Mouse (Mus musculus) hindbrain, embryonic 10.5 days (tissue): Measurements from ENCODE around the gene Pih1d1. TPM values are rescaled to one million over a fixed set of nuclear protein-coding genes. Genes with fewer than 3 reads are reported as not detected.
"Not testable (repeated sequence)": the region's sequence is repeated elsewhere in the genome, so short reads cannot be mapped to it uniquely, and the experiment has no call there.

ENCODE experiments used
- DNase-seq: peaks from one replicate; pipeline ENCODE4 v3.0.0-alpha.2; 2017; ENCODE audit warnings: low spot score
- H3K27ac ChIP-seq: fragments of 300-500 bp; sonication (generic); 2 replicates; pipeline ENCODE4 v1.5.1; 2016; ENCODE audit warnings: mild to moderate bottlenecking, moderate library complexity
- H3K27me3 ChIP-seq: fragments of 300-500 bp; sonication (generic); 2 replicates; pipeline ENCODE4 v1.6.1; 2016; ENCODE audit warnings: mild to moderate bottlenecking; ENCODE audit not compliant: poor library complexity, insufficient read depth, severe bottlenecking
- H3K36me3 ChIP-seq: fragments of 300-500 bp; sonication (generic); 2 replicates; pipeline ENCODE4 v1.6.1; 2016; ENCODE audit warnings: mild to moderate bottlenecking, moderate library complexity
- H3K4me1 ChIP-seq: fragments of 300-500 bp; sonication (generic); replicated peaks from 2 replicates; pipeline ENCODE4 v1.6.1; 2016; ENCODE audit warnings: mild to moderate bottlenecking
- H3K4me3 ChIP-seq: fragments of 300-500 bp; sonication (generic); 2 replicates; pipeline ENCODE4 v1.5.1; 2016; ENCODE audit warnings: mild to moderate bottlenecking, moderate library complexity
- H3K9me3 ChIP-seq: fragments of 300-500 bp; sonication (generic); 2 replicates; pipeline ENCODE4 v1.6.1; 2016; ENCODE audit warnings: mild to moderate bottlenecking, moderate library complexity
- WGBS: fragments of 180-500 bp; shearing (Covaris S2); methylation state at CpG from one replicate; pipeline ENCODE4 v1.1.7; 2016; 5-methylcytosine and 5-hydroxymethylcytosine counted together
- polyA plus RNA-seq: library from polyadenylated mRNA; unstranded; fragments of >200 nt; fragmentation: Nextera tagmentation; extraction: Ambion mirVana; gene quantifications from 2 replicates; pipeline ENCODE4 v1.2.1, GENCODE M21; 2016

Pih1d1 gene
- polyA plus RNA-seq, 1 experiment from 2014 or later: 116 TPM

DNA sequence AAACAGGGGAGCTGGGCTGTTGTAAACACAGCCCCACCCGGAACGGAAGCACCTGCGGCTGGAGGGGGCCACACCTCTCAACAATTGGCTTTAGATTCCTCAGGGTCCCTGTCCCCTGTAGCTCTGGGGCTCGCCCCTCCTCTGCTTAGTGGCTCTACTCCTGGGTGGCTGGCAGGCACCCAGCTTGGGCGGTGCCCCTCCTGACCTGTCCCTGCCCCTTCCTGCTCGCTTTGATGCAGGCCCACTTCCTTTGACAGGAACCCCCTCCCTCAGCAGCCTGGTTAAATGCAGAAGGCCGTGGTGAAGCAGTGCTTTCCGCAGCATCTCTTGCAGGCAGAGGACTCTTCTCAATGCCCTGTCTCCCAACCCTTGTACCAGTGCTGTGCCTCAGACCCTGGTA lies 32.7 kb upstream of the Pih1d1 start:
- Histone ChIP-seq H3K36me3 (peaks cover 75% of the 10 kb centered on the region), H3K9me3 (no peaks in the 10 kb centered on the region), H3K4me1 (peaks cover 50% of the 10 kb centered on the region), H3K4me3 (peak overlapping the region; percentile 16; the same call in 1 of the 2 replicates), H3K27me3 (no peaks in the 10 kb centered on the region), H3K27ac (peak overlapping the region; percentile 37; the same call in 1 of the 2 replicates)
- no peak for DNase-seq
- WGBS: 85% methylated on average over 8 of the region's 8 CpGs

DNA sequence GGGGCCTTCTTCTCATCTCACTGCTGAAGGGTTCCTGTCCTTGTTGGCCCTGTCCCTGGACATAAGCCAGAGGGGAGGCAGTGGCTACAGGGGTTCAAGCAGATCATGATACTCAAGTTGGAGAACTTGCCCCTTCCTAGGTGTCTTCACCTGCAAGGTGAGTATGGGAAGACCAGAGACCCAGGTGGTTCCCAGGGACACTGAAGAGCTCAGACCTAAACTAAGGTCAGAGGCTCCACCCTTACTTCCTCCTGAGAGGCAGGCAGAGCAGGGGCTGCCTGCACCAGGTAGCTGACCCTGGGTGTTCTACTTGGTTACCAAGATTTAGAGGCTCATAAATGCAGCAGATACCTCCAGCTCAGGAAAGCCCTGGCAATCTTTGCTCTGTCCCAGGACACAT lies 32.1 kb upstream of the Pih1d1 start:
- peak overlapping the region; percentile 18; the same call in 1 of the 2 replicates for H3K27ac ChIP-seq
- H3K4me1 ChIP-seq: peaks cover 56% of the 10 kb centered on the region
- H3K36me3 ChIP-seq: peaks cover 80% of the 10 kb centered on the region
- H3K9me3 ChIP-seq: no peaks in the 10 kb centered on the region
- 0 out of 2 replicates have a peak overlapping the region, but pooled peaks have one; percentile 16 for H3K4me3 ChIP-seq
- no peak for DNase-seq
- no peaks in the 10 kb centered on the region for H3K27me3 ChIP-seq

DNA sequence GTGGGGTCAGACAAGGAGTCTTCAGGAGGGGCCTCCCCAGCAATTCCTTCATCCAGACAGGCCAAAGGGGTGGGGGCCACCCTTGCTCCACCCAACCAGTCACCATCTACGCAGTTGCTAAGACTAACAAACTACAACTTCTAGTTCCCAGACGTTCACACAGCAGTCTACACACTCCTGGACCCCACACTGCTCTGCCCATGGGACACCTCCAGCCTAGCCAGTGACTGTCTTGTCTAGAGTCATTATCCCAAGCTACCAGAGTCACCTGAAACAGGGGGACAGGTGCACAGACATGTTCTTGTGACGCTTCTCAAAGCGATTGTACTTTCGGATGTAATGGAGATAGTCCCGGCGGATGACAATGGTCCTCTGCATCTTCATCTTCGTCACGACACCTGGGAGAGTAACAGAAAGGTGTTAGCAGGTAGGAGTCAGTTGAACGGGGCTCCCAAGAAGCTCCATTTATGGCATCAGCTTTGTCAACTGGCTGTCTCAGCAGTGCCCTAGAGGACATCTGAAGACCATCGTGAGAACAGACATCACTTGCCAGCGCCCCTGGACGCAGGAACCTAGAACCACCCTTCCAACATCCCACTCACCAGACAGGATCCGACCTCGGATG lies 31.4 kb upstream of the Pih1d1 start:
- Histone ChIP-seq H3K4me3 (peak overlapping the region; percentile 90), H3K27ac (peak overlapping the region; percentile 99), H3K9me3 (no peaks in the 10 kb centered on the region), H3K27me3 (no peaks in the 10 kb centered on the region), H3K4me1 (peaks cover 60% of the 10 kb centered on the region), H3K36me3 (peaks cover 86% of the 10 kb centered on the region)
- 88% methylated on average over 15 of the region's 15 CpGs for WGBS
- DNase-seq: no peak

DNA sequence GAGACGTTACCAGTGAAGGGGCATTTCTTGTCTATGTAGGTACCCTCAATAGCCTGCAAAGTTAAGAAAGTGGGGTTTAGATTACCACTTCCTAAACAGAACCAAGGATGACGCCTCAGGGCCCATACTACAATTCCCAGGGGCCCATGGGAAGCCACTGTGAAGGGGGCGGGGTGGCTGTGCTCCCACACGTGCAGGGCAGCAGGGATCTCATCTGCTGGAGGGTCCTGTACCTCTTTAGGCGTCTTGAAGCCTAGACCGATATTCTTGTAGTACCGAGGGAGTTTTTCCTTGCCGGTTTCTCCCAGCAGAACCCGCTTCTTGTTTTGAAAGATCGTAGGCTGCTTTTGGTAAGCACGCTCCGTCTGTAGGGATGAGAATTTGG lies 30.9 kb upstream of the Pih1d1 start:
- peak overlapping the region; percentile 99 for H3K27ac ChIP-seq
- H3K4me3 ChIP-seq: peak overlapping the region; percentile 90
- H3K4me1 ChIP-seq: peaks cover 55% of the 10 kb centered on the region
- peaks cover 84% of the 10 kb centered on the region for H3K36me3 ChIP-seq
- 26% methylated on average over 12 of the region's 12 CpGs for WGBS
- no peaks in the 10 kb centered on the region for H3K9me3 ChIP-seq
- DNase-seq: no peak
- no peaks in the 10 kb centered on the region for H3K27me3 ChIP-seq

DNA sequence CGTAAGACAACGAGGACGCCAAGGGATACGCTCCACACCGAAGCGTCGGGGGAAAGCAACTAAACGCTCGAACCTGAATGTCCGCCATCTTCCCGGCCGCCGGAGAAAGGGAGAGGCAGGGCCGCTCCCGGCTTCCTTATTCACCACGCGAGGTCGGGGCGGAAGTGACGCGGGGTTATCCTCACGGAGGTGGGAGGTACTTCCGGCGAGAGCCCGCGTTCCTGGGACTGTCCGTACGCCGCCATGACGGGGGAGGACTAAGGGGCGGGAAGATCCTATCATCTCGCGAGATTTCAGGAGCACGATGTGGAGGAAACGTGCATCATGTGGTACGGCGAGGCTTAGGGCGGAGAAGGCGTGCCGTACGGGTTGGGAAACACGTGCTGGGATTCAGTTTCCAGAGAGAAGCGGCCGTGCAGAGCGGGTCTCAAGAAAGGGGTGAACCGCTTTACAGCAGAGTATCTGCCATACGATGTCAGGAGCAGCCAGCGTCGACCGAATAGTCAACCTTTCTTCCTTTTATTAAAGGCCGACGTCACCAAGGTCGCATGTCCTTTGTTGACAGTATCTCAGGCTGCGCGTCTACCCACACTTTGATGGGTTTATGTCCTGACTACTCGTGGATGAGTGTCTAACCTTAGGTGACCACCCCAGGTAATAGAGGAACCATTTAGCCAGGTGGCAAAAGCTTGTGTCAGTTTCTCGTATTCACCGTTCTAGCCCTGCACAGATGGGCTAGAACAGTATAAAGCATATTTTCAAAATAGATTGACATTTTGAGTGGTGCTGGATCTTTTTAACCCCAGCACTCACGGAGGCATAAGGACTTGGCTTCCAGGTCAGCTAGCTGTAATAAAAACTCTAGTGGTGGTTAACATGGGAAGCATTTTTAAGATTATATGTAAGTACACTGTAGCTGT lies 29.6 kb upstream of the Pih1d1 start, which contains the start of gene Rps11:
Gene Rps11, minus strand, starts transcription at position 216 of the 920 bp plus-strand sequence.
- no peaks in the 10 kb centered on the region for H3K27me3 ChIP-seq
- WGBS: under 1% methylated on average over 59 of the region's 59 CpGs
- peak within 1 kb of the TSS; percentile 99 for H3K27ac ChIP-seq
- H3K9me3 ChIP-seq: no peaks in the 10 kb centered on the region
- H3K36me3 ChIP-seq: peaks cover 71% of the 10 kb centered on the region
- DNase-seq: peak; percentile 99
- H3K4me1 ChIP-seq: peaks cover 61% of the 10 kb centered on the region
- H3K4me3 ChIP-seq: peak within 1 kb of the TSS; percentile 90

DNA sequence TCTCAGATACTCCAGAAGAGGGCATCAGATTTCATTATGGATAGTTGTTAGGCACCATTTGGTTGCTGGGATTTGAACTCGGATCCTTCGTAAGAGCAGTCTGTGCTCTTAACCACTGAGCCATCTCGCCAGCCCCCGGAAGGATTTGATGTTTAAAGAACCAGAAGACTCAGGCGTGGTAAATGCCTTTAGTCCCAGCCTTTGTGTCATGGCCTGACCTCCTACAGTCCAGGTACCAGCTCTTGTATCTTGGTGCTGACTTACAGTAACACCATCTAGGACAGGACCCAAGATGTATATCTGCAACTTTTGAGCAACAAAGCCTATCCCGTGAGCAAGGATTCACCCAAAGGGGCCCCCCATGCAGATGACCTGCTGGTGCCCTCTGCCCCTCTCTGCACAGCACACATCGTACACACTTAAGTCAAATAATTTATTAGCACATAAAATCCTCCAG lies 28.9 kb upstream of the Pih1d1 start:
- Histone ChIP-seq H3K4me3 (peak overlapping the region; percentile 90), H3K4me1 (peaks cover 68% of the 10 kb centered on the region), H3K9me3 (no peaks in the 10 kb centered on the region), H3K36me3 (peaks cover 64% of the 10 kb centered on the region), H3K27ac (peak overlapping the region; percentile 99), H3K27me3 (no peaks in the 10 kb centered on the region)
- 22% methylated on average over 7 of the region's 7 CpGs for WGBS
- peak; percentile 52 for DNase-seq

DNA sequence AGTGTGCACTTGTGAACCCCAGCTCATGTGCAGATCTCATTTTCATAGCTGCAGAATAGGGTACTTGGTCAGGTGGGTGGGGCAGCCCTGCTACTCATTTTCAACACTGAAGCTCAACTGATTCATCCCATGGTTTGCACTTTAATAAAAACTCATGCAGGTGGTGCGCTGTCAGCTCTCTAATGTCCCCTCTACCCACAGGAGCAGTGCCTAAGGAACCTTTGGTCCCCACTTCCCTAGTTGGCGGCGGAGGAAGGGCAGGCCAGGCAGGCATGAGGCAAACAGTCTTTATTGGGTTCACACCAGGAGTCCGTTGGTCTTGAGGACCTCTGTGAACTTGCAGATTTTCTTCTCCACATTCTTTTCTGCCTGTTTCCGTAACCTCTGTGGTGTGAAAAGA lies 28.5 kb upstream of the Pih1d1 start:
- WGBS: 67% methylated on average over 5 of the region's 5 CpGs
- Histone ChIP-seq H3K4me3 (peak overlapping the region; percentile 90), H3K36me3 (peaks cover 59% of the 10 kb centered on the region), H3K4me1 (peaks cover 71% of the 10 kb centered on the region), H3K27ac (peak overlapping the region; percentile 99)
- not testable (repeated sequence) for H3K9me3 ChIP-seq, H3K27me3 ChIP-seq
- peak; percentile 35 for DNase-seq

DNA sequence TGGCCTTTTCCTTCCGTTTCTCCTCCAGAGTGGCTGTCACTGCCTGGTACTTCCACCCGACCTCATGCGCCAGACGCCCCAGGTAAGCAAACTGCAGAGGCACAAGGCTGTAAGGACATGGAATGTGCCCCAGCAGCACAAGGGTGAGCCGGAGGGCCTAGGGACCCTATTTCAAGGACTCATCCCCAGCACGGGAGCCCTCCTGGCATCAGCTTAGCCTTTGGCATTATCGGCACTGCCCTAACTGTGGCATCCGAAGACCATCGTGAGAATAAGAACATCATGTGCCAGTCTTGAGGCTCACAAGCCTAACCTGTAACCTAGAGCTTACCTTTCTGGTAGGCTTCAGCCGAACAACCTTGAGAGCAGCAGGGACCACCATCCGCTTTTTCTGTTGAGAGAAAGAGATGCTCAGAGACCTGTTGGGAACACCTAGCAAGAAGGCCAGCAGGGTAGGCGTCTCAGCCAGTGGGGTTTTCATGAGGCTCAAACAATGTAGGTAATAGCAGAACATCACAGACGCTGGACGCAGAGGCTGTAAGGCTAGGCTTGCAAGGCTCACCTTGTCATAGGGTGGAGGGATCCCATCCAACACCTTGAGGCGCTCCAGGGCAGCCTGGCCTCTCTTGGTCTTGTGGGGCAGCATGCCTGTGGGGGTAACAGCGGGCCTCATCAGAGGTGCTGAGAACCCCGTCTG lies 27.8 kb upstream of the Pih1d1 start:
- peaks cover 67% of the 10 kb centered on the region for H3K4me1 ChIP-seq
- H3K27me3 ChIP-seq: no peaks in the 10 kb centered on the region
- H3K36me3 ChIP-seq: peaks cover 53% of the 10 kb centered on the region
- peak overlapping the region; percentile 100 for H3K27ac ChIP-seq
- H3K9me3 ChIP-seq: no peaks in the 10 kb centered on the region
- H3K4me3 ChIP-seq: peak overlapping the region; percentile 90
- 81% methylated on average over 17 of the region's 17 CpGs for WGBS
- no peak for DNase-seq

DNA sequence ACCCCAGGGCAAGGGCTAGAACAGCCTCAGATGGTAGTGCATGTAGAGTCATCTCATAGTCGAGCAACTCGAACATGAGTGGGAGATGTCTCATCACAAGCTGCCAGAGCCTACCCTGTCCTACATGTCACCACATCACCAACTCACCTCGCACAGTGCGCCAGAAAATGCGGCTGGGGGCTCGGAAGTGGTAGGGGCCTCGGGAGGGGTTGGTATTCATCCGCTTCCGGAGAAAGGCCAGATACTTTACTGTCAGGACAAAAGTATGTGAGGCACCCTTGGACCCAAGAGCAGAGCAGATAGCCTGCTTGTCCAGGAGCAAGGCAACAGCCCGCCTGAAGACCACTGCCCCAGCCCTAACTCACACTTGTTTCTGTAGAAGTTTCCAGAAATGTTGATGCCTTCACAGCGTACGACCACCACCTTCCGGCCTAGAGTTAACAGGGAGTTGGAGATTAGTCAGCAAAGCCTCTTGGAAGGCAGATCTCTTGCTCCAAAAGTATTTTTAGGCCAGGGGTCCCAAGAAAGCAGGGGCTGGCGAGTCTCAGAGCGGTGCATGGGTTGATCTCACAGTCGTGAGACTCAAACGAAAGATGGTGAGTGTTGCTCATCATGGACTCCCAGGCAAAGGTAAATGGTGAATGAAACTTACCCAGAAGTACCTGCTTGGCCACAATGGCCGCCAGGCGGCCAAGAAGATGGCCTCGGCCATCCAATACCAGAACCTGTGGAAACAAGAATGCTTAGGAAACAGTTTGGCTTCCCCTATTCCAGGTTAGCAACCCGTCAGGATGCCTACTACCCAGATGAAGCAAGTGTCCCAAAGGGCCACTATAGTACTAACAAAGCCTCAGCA lies 27.0 kb upstream of the Pih1d1 start:
- Histone ChIP-seq H3K36me3 (peaks cover 45% of the 10 kb centered on the region), H3K27ac (peak overlapping the region; percentile 100), H3K9me3 (no peaks in the 10 kb centered on the region), H3K4me3 (peak overlapping the region; percentile 90), H3K27me3 (no peaks in the 10 kb centered on the region), H3K4me1 (peaks cover 60% of the 10 kb centered on the region)
- WGBS: 53% methylated on average over 21 of the region's 21 CpGs
- DNase-seq: peak; percentile 40

DNA sequence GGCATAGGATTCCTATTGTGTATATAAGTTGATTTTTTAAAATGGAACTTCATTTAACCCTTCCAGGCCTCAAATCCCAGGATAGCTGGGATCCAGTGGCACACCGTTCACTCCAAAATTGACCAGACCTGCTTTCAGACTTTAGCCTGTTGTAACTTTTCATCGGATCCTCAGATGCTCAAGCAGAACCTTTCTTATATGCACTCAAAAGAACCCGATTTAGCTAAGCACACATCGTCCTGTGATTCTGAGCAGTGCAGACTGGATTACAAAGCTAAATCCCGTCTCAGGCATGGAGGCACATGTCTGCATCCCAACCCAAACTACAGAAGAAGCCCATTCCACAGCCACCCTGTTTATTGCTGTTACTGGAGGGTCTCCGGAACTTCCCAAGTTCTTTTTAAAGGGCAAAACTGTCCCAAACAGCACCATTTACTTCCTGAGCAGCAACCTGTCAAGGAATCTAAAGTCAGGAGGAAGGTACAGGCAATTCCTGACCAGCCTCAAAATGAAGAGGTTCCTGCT lies 26.3 kb upstream of the Pih1d1 start:
- peaks cover 55% of the 10 kb centered on the region for H3K4me1 ChIP-seq

DNA sequence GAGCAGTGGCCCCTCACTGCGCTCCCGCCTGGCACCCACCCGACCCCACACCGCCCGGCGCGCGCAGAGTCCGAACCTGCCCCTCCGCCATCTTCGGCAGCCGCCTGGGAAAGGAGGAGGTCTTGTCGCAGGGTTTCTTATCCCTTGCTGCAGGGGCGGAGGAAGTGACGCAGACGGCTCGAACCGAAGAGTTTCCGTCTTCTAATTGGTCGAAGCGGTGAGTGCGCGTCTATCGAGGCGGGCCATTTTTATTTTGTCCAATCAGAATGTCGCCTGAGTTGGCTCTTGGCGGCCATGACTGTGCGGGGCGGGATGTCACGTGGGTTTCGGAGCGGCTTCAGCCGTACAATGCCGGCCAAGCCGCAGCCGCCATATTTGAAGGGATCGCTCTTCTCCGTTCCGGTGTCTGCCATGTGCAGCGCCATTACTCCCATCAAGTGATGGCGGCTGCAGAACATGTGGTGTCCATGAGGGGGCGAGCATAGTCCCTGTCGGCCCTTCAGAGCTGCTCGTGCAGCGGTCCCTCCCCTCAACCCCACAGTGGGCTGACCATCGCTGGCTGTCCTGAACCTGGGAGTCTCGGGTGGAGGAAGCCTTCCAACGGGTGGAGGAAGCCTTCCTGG lies 25.4 kb upstream of the Pih1d1 start, which contains the start of gene Rpl13a:
Gene Rpl13a, minus strand, starts transcription at position 138 of the 623 bp plus-strand sequence.
- Histone ChIP-seq H3K4me1 (peaks cover 50% of the 10 kb centered on the region), H3K4me3 (peak within 1 kb of the TSS; percentile 90), H3K9me3 (no peaks in the 10 kb centered on the region), H3K36me3 (peaks cover 32% of the 10 kb centered on the region), H3K27ac (peak within 1 kb of the TSS; percentile 100), H3K27me3 (peaks cover 2% of the 10 kb centered on the region; the same call in 1 of the 2 replicates)
- DNase-seq: peak; percentile 99
- under 1% methylated on average over 48 of the region's 48 CpGs for WGBS

More for the DNA sequence above, 26.3 kb upstream of the Pih1d1 start:
- Histone ChIP-seq H3K9me3 (no peaks in the 10 kb centered on the region), H3K27ac (peak overlapping the region; percentile 100), H3K4me3 (peak overlapping the region; percentile 90), H3K27me3 (no peaks in the 10 kb centered on the region), H3K36me3 (peaks cover 38% of the 10 kb centered on the region)
- 2% methylated on average over 6 of the region's 6 CpGs for WGBS
- no peak for DNase-seq
